Mouse (Mus musculus) T-cell, adult 2 months (primary cell): ENCODE measurements around the gene BC053393.
"Not testable (repeated sequence)": the region's sequence is repeated elsewhere in the genome, so short reads cannot be mapped to it uniquely, and the experiment has no call there.

Source experiments
- DNase-seq: peaks from one replicate; pipeline ENCODE4 v3.0.0; 2022; ENCODE audit warnings: low spot score

BC053393 gene

GRCm38 (mm10) chr11:46571327-46571726 lies at the start of gene BC053393:
Gene BC053393, plus strand, starts transcription at chr11:46571536.
- no peak for DNase-seq

GRCm38 (mm10) chr11:46522719-46523118 lies 48.6 kb upstream of the BC053393 start:
- DNase-seq: no peak

GRCm38 (mm10) chr11:46523912-46524311 lies 47.4 kb upstream of the BC053393 start, which contains the start of gene Gm12169:
Gene Gm12169, plus strand, starts transcription at chr11:46524212.
- DNase-seq: no peak

DNA sequence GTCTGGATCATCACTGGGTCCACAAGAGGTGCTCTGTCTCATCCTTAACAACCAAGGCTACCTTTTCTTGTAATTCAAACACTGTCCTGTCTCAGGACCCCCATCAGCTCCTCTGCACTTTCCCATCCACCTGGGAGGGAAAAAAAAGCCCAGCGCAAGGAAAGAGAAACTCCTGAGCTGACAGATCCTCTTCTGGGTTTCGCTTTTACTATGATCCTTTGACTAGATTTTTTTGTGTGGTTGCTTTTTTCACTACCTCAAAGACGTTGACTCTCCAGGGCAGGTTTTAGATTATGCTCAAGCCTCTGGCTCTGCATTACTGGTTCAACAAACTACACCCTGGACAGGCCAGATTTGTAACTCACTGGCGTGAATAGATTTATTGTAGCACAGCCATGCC lies 41.2 kb upstream of the BC053393 start:
- no peak for DNase-seq

DNA sequence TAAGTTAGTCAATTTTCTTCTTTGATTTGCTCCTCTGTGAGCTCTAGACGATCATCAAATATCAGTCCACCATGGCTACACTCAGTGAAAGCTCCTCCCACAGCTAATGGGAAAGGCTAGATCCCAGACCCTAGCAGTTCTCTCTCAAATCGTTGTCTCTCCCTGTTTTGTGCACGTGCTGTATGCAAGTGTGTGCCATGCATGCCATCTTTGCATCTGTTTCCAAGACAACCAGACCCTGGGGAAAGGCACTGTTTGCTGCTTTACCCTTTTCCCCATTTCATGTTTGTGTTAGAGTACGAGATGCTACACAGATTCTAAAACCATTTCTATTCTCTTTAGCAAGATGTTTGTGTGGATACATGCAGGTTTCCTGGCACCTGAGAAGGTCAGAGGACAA lies 34.4 kb upstream of the BC053393 start:
- DNase-seq: no peak

- no peak for DNase-seq
Measured at GRCm38 (mm10) chr11:46543530-46543929, 27.8 kb upstream of the BC053393 start.

DNA sequence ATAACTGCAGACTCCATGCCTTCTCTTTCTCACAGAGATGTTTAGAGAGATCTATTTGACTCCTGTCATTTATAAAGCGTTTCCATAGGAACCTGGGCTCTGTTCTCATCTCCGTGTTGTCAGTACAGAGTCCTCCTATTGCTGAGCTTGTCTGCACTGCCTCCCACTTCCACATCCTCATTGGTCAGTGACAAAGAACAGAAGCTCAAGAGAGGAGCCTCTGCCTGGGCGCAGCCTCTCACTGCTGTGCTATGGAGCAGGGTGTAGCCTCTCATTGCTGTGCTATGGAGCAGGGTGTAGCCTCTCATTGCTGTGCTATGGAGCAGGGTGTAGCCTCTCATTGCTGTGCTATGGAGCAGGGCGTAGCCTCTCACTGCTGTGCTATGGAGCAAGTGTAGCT lies 21.6 kb upstream of the BC053393 start:
- no peak for DNase-seq

- no peak for DNase-seq
Measured at GRCm38 (mm10) chr11:46552741-46553140, 18.6 kb upstream of the BC053393 start.

- no peak for DNase-seq
Measured at GRCm38 (mm10) chr11:46561096-46561495, 10.2 kb upstream of the BC053393 start.

GRCm38 (mm10) chr11:46564671-46565070 lies 6.7 kb upstream of the BC053393 start:
- DNase-seq: no peak

DNA sequence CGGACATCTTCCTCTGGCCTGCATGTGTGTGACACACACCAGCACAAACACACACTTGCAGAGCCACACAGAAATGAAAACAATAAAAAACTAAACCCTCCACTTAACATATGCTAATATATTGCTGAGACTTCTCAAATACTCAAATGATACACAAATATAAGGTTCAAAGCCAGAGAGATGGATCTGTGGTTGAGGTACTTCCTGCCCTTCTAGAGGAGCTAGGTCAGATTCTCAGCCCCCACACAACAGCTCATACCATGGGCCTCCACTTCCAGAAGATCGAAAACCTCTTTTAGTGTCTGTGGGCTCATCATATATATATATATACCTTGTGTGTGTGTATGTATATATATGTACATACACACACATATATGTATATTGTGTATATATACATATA lies 5.4 kb upstream of the BC053393 start:
- DNase-seq: no peak

DNA sequence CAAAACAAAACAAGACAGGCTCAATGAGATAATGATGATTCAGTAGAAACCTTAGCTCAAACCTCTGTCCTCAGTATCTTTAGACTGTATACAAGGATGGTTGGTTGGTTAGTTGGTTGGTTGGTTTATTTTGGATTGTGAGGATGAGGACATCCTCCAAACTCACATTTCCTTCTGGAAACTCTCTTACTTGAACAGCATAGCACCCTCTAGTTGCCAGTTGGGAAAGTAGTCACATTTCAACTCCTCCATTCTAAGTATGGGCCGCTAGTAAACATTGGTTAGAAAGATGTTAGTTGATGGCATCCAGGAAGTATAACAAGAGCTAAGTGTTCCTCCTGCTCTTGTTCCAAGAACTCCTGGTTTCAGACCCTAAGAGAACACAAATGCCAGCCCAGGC lies 2.2 kb upstream of the BC053393 start:
- no peak for DNase-seq

GRCm38 (mm10) chr11:46578771-46579281 lies 7.5 kb downstream of the BC053393 start:
- no peak for DNase-seq

DNA sequence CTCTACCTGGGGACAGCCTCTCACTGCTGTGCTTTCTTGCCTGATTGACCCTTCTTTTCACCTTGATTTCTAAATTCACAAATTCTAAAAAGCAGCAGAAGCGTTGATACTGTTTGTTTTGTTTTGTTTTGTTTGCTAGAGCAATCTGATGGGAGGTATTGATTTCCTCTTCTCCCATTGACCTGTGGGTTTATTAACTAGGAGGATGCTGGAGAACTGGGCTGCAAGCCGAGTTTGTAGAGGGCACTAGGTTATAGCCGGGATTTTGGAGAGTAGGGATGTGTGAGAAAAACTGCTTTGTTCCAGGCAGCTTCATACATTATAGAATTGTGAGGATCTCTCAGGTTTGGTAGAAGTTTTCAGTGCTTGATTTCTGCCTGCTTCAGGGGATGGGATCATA lies 9.1 kb downstream of the BC053393 start:
- no peak for DNase-seq

GRCm38 (mm10) chr11:46582741-46583140 lies 11.4 kb downstream of the BC053393 start:
- DNase-seq: no peak

DNA sequence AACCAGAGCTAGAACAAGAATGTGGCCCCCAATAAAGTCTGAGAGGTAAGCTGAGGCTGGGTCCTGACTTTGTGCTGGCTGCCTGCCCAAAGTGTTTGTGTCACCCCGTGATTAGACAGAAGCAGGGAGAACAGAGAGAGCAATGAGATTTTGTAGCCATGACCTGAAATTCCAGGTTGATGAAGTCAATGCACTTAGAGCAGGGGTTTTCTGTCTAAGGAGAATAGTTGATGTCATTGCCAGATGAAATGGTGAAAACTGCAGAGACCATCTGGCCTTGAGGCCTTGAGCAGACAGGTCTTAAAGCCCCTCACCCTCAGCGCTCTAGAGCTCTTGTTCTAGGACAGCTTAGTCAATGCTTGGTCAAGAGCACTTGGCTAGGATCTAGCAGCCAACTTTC lies 21.1 kb downstream of the BC053393 start:
- DNase-seq: no peak

- DNase-seq: no peak
Measured at GRCm38 (mm10) chr11:46619929-46620328, 48.6 kb downstream of the BC053393 start.

GRCm38 (mm10) chr11:46620414-46621168 lies 49.3 kb downstream of the BC053393 start:
- DNase-seq: no peak

DNA sequence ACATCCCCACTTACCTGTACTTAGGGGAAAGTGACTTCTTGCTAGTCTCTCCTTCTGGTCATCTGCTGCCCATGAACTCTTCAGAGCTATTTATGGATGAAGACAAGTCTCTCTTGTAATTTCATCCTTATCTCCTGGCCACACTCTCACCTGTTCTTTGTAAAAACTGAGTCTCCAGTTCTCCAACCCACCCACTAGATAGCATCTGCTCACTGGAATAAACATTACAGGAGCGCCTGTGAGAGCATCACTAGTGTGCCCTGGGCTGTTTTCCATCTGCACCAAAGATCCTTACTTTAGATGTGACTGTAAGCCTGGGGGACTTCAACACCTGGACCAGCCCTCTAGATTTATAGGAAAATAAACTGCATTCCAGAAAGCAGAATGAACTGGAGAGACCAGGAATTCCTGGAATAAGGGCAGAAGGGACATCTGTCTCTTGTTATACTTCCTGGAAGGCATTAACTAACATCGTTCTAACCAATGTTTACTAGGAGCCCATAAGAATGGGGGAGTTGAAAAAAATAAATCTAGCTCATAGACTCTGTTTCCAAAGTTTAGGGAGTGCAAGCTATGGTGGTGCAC lies 58.0 kb downstream of the BC053393 start, which contains the start of gene Dppa1:
TSS of gene Dppa1 (minus strand) at position 51 of the 585 bp plus-strand sequence.
- no peak for DNase-seq

- no peak for DNase-seq
Measured at GRCm38 (mm10) chr11:46631635-46632034, 60.3 kb downstream of the BC053393 start.

DNA sequence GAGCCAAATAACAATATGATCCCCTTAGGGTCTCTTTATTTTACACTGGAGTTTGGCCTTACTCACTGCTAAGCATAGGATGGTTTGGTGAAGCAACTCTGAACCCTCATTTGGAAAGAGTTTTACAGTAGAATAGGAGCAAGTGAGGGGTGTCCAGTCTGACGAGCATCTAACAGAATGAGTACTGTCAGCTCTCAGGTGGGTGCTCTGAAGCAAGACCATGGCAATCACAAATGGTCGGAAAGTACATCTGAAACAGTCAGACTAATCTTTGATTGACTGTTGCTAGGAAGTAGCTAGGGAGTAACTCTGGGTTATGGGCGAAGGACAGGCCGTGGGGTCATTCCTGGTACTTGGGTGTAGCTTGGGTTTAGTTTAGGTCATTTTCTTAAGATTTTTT lies 64.2 kb downstream of the BC053393 start:
- not testable (repeated sequence) for DNase-seq

GRCm38 (mm10) chr11:46636568-46636967 lies 65.2 kb downstream of the BC053393 start:
- no peak for DNase-seq
